Mouse (Mus musculus) G1E (cell line): ENCODE results near the gene Ank3.

Source experiments
- CTCF ChIP-seq: IDR thresholded peaks from 2 replicates; pipeline ENCODE4 v1.5.1; 2012; ENCODE audit warnings: low read depth, low read length, inconsistent platforms, mixed read lengths
- GATA1 ChIP-seq: IDR thresholded peaks from 2 replicates; pipeline ENCODE4 v1.6.1; 2012; ENCODE audit warnings: borderline replicate concordance, low read length, inconsistent platforms, mixed read lengths
- TAL1 ChIP-seq: conservative IDR thresholded peaks from 2 replicates; pipeline ENCODE4 v1.6.1; 2012; ENCODE audit warnings: low read depth, low read length, inconsistent platforms, mixed read lengths

- no peak for TF ChIP-seq CTCF
- TF ChIP-seq GATA1 = no peak
- no peak for TF ChIP-seq TAL1
Measured at GRCm38 (mm10) chr10:69719901-69720415, 321.4 kb downstream of the Ank3 start.
